Mouse (Mus musculus) kidney, adult 2 months (tissue): ENCODE measurements at regions not wholly inside any gene's neighbourhood (a gene's known extent, or its start where the extent isn't known, plus 50 kb on each side); places are given as distances from the start of the nearest gene placed in this dataset.

Experiments
- CTCF ChIP-seq: fragments of 200-500 bp; conservative IDR thresholded peaks from 2 replicates; pipeline ENCODE4 v1.5.1; 2011; ENCODE audit warnings: low read depth, mild to moderate bottlenecking, control low read depth, low read length, moderate library complexity, mixed read lengths; ENCODE audit not compliant: insufficient read depth, insufficient read length
- POLR2A ChIP-seq: fragments of 200-500 bp; IDR thresholded peaks from one replicate; pipeline ENCODE4 v1.6.1; 2011; ENCODE audit warnings: low read depth, low read length, control low read depth

GRCm38 (mm10) chr3:147852830-147853229 is 1000.7 kb downstream of the Ttll7 start:
- TF ChIP-seq POLR2A (no peak), CTCF (no peak)
